Mouse (Mus musculus) lung, postnatal 0 days (tissue): ENCODE measurements around the gene Pakap.

Source experiments
- CTCF ChIP-seq: IDR thresholded peaks from 2 replicates; pipeline ENCODE4 v1.5.1; 2016; ENCODE audit warnings: antibody characterized with exemption, mild to moderate bottlenecking
- EP300 ChIP-seq: IDR thresholded peaks from 2 replicates; pipeline ENCODE4 v1.6.1; 2016; ENCODE audit warnings: antibody characterized with exemption, mild to moderate bottlenecking, control low read depth

GRCm38 (mm10) chr4:57560010-57560409 is 8.0 kb upstream of the Pakap start:
- TF ChIP-seq CTCF (no peak), EP300 (no peak; the same call in 1 of the 2 replicates)
